Mouse (Mus musculus): Measurements from ENCODE around the gene Exoc7.

DNA sequence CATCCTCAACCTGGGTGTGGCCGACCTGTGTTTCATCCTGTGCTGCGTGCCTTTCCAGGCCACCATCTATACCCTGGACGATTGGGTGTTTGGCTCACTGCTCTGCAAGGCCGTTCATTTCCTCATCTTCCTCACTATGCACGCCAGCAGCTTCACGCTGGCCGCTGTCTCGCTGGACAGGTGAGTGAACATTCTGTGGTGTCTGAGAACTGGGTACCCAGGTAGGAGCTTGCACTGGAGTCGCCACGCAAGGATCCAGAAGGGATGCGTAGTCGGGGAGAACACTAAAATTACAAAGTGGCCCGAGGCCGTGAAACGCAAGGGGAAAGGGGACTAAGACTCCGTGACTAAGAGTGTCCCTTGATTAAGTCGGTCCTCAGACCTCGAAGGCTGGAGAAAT lies 25.4 kb downstream of the Exoc7 start:
- no peak for TF ChIP-seq EP300 (IDR thresholded peaks at IDR 0.05; ENCODE audit: insufficient read depth, low read depth, low read length)
- no peak for TF ChIP-seq CTCF (IDR thresholded peaks at IDR 0.05; ENCODE audit: low read depth, low read length)
- no peak for TF ChIP-seq POLR2A (IDR thresholded peaks at IDR 0.05; ENCODE audit: insufficient read depth, low read length)
